Mouse (Mus musculus): ENCODE results near the gene Chst3.

- no peak for TF ChIP-seq EP300 (IDR thresholded peaks at IDR 0.05; ENCODE audit: low read length)
- TF ChIP-seq POLR2A (IDR thresholded peaks at IDR 0.05; ENCODE audit: low read depth, low read length): no peak
- TF ChIP-seq USF2 (conservative IDR thresholded peaks at IDR 0.05; ENCODE audit: low read depth, low read length): no peak
- TF ChIP-seq TBP (conservative IDR thresholded peaks at IDR 0.05; ENCODE audit: low read depth, low read length): no peak
- no peak for TF ChIP-seq SMC3 (IDR thresholded peaks at IDR 0.05; ENCODE audit: low read depth, low read length)
- TF ChIP-seq CHD2 (IDR thresholded peaks at IDR 0.05; ENCODE audit: low read length): no peak
- TF ChIP-seq CTCF (conservative IDR thresholded peaks at IDR 0.05 in 1 of 2, IDR thresholded peaks at IDR 0.05 in 1 of 2; ENCODE audit: low read depth in 2 of 2, low read length in 2 of 2): 0 out of 4 replicates have a peak, but pooled peaks of 1 of the 2 experiments have one; percentile 6
- no peak for TF ChIP-seq UBTF (IDR thresholded peaks at IDR 0.05; ENCODE audit: low read depth, low read length)
- no peak for TF ChIP-seq RCOR1 (conservative IDR thresholded peaks at IDR 0.05; ENCODE audit: low read depth, low read length)
These were observed 78.3 kb downstream of the Chst3 start for GRCm38 (mm10) chr10:60140751-60141150.
